Mouse (Mus musculus): Measurements from ENCODE around the gene Fars2. TPM values are rescaled to one million over a fixed set of nuclear protein-coding genes. Genes with fewer than 3 reads are reported as not detected.

Fars2 gene
- polyA plus RNA-seq, 1 experiment: 19.4 TPM

GRCm38 (mm10) chr13:36430420-36431114, 313.4 kb downstream of the Fars2 start:
- no peaks in the 10 kb centered on the region for H3K36me3 ChIP-seq (ENCODE audit: control insufficient read depth, insufficient read depth, low read length)
- WGBS: 80% methylated on average over 6 of the region's 6 CpGs
- DNase-seq (ENCODE audit: low read depth in 1 of 2, low spot score in 2 of 2): no peak
- no peaks in the 10 kb centered on the region for H3K4me1 ChIP-seq (ENCODE audit: control insufficient read depth, insufficient read depth, insufficient read length)
- no peak overlapping the region for H3K27ac ChIP-seq (ENCODE audit: insufficient read depth, low read length)
- TF ChIP-seq CTCF (IDR thresholded peaks at IDR 0.05; ENCODE audit: extremely low read depth, insufficient read depth, insufficient read length, insufficient replicate concordance): no peak
- no peak for TF ChIP-seq POLR2A (IDR thresholded peaks at IDR 0.05; ENCODE audit: low read depth, low read length)
- H3K4me3 ChIP-seq (ENCODE audit: extremely low read depth, insufficient read depth, insufficient read length): no peak overlapping the region
- H3K27me3 ChIP-seq (ENCODE audit: control insufficient read depth, insufficient read depth, low read length): no peaks in the 10 kb centered on the region

GRCm38 (mm10) chr13:36431974-36432518, 314.8 kb downstream of the Fars2 start:
- Histone ChIP-seq H3K27me3 (ENCODE audit: control insufficient read depth, insufficient read depth, low read length) (no peaks in the 10 kb centered on the region), H3K4me3 (ENCODE audit: extremely low read depth, insufficient read depth, insufficient read length) (no peak overlapping the region), H3K36me3 (ENCODE audit: control insufficient read depth, insufficient read depth, low read length) (no peaks in the 10 kb centered on the region), H3K27ac (ENCODE audit: insufficient read depth, low read length) (no peak overlapping the region), H3K4me1 (ENCODE audit: control insufficient read depth, insufficient read depth, insufficient read length) (no peaks in the 10 kb centered on the region)
- TF ChIP-seq POLR2A (IDR thresholded peaks at IDR 0.05; ENCODE audit: low read depth, low read length) (no peak), CTCF (IDR thresholded peaks at IDR 0.05; ENCODE audit: extremely low read depth, insufficient read depth, insufficient read length, insufficient replicate concordance) (no peak)
- WGBS: 89% methylated on average over 8 of the region's 8 CpGs
- no peak for DNase-seq (ENCODE audit: low read depth in 1 of 2, low spot score in 2 of 2)

GRCm38 (mm10) chr13:36444748-36445423, 327.7 kb downstream of the Fars2 start:
- DNase-seq (ENCODE audit: low read depth in 1 of 2, low spot score in 2 of 2): no peak
- TF ChIP-seq POLR2A (IDR thresholded peaks at IDR 0.05; ENCODE audit: low read depth, low read length) (no peak), CTCF (IDR thresholded peaks at IDR 0.05; ENCODE audit: extremely low read depth, insufficient read depth, insufficient read length, insufficient replicate concordance) (no peak)
- no peaks in the 10 kb centered on the region for H3K27me3 ChIP-seq (ENCODE audit: control insufficient read depth, insufficient read depth, low read length)

GRCm38 (mm10) chr13:36447947-36448346, 330.7 kb downstream of the Fars2 start:
- no peaks in the 10 kb centered on the region for H3K36me3 ChIP-seq (ENCODE audit: control insufficient read depth, insufficient read depth, low read length)
- TF ChIP-seq CTCF (IDR thresholded peaks at IDR 0.05; ENCODE audit: extremely low read depth, insufficient read depth, insufficient read length, insufficient replicate concordance) (no peak), POLR2A (IDR thresholded peaks at IDR 0.05; ENCODE audit: low read depth, low read length) (no peak)
- no peak overlapping the region for H3K27ac ChIP-seq (ENCODE audit: insufficient read depth, low read length)
- DNase-seq (ENCODE audit: low read depth in 1 of 2, low spot score in 2 of 2): no peak
- WGBS: 91% methylated on average over 4 of the region's 4 CpGs
- no peaks in the 10 kb centered on the region for H3K27me3 ChIP-seq (ENCODE audit: control insufficient read depth, insufficient read depth, low read length)
- H3K4me1 ChIP-seq (ENCODE audit: control insufficient read depth, insufficient read depth, insufficient read length): no peaks in the 10 kb centered on the region
- H3K4me3 ChIP-seq (ENCODE audit: extremely low read depth, insufficient read depth, insufficient read length): no peak overlapping the region

More at GRCm38 (mm10) chr13:36444748-36445423, 327.7 kb downstream of the Fars2 start:
- Histone ChIP-seq H3K36me3 (ENCODE audit: control insufficient read depth, insufficient read depth, low read length) (no peaks in the 10 kb centered on the region), H3K27ac (ENCODE audit: insufficient read depth, low read length) (no peak overlapping the region), H3K4me1 (ENCODE audit: control insufficient read depth, insufficient read depth, insufficient read length) (no peaks in the 10 kb centered on the region), H3K4me3 (ENCODE audit: extremely low read depth, insufficient read depth, insufficient read length) (no peak overlapping the region)
- 85% methylated on average over 4 of the region's 4 CpGs for WGBS

- TF ChIP-seq POLR2A (IDR thresholded peaks at IDR 0.05; ENCODE audit: low read depth, low read length): no peak
- TF ChIP-seq CTCF (IDR thresholded peaks at IDR 0.05; ENCODE audit: extremely low read depth, insufficient read depth, insufficient read length, insufficient replicate concordance): no peak
- WGBS: 76% methylated on average over 7 of the region's 7 CpGs
Measured at GRCm38 (mm10) chr13:36448565-36448964, 331.4 kb downstream of the Fars2 start.

GRCm38 (mm10) chr13:36451437-36451836, 334.2 kb downstream of the Fars2 start:
- no peaks in the 10 kb centered on the region for H3K4me1 ChIP-seq (ENCODE audit: control insufficient read depth, insufficient read depth, insufficient read length)
- no peaks in the 10 kb centered on the region for H3K36me3 ChIP-seq (ENCODE audit: control insufficient read depth, insufficient read depth, low read length)
- no peak overlapping the region for H3K4me3 ChIP-seq (ENCODE audit: extremely low read depth, insufficient read depth, insufficient read length)
- H3K27me3 ChIP-seq (ENCODE audit: control insufficient read depth, insufficient read depth, low read length): no peaks in the 10 kb centered on the region
- TF ChIP-seq POLR2A (IDR thresholded peaks at IDR 0.05; ENCODE audit: low read depth, low read length): no peak
- TF ChIP-seq CTCF (IDR thresholded peaks at IDR 0.05; ENCODE audit: extremely low read depth, insufficient read depth, insufficient read length, insufficient replicate concordance): no peak
- no peak overlapping the region for H3K27ac ChIP-seq (ENCODE audit: insufficient read depth, low read length)
- DNase-seq (ENCODE audit: low read depth in 1 of 2, low spot score in 2 of 2): no peak
- 81% methylated on average over 3 of the region's 3 CpGs for WGBS

More at GRCm38 (mm10) chr13:36448565-36448964, 331.4 kb downstream of the Fars2 start:
- H3K27me3 ChIP-seq (ENCODE audit: control insufficient read depth, insufficient read depth, low read length): no peaks in the 10 kb centered on the region
- H3K27ac ChIP-seq (ENCODE audit: insufficient read depth, low read length): no peak overlapping the region
- H3K4me3 ChIP-seq (ENCODE audit: extremely low read depth, insufficient read depth, insufficient read length): no peak overlapping the region
- no peak for DNase-seq (ENCODE audit: low read depth in 1 of 2, low spot score in 2 of 2)
- no peaks in the 10 kb centered on the region for H3K36me3 ChIP-seq (ENCODE audit: control insufficient read depth, insufficient read depth, low read length)
- no peaks in the 10 kb centered on the region for H3K4me1 ChIP-seq (ENCODE audit: control insufficient read depth, insufficient read depth, insufficient read length)

Measured in spleen, adult 2 months (tissue).